Mouse (Mus musculus): Measurements from ENCODE around the gene Tead4.

- TF ChIP-seq CTCF (IDR thresholded peaks at IDR 0.05; ENCODE audit: low read depth) = no peak
- no peak for TF ChIP-seq EP300 (IDR thresholded peaks at IDR 0.05; ENCODE audit: low read depth)
Observed at GRCm38 (mm10) chr6:128231741-128232140, 68.9 kb downstream of the Tead4 start.

Measured in liver, postnatal 0 days (tissue).